Mouse (Mus musculus) neural tube, embryonic 10.5 days (tissue): ENCODE data around the gene Med8.

Experiments
- DNase-seq: peaks from one replicate; pipeline ENCODE4 v3.0.0-alpha.2; 2017; ENCODE audit warnings: low spot score; ENCODE audit errors: extremely low spot score

Med8 gene

DNA sequence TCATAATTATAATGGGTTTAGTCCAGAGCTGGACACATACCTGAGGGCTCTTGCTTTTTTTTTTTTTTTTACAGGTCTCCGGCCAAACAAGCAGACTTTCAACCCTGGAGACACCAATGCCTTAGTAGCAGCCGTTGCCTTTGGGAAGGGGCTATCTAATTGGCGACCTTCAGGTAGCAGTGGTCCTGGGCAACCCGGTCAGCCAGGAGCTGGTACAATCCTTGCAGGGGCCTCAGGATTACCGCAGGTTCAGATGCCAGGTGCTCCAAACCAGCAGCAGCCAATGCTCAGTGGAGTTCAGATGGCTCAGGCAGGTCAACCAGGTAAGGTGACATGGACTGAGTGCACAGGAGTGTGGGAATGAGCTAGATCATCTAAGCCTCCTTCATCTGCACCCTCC lies 4.4 kb downstream of the Med8 start:
- no peak for DNase-seq

GRCm38 (mm10) chr4:118415779-118416178 lies 6.6 kb downstream of the Med8 start:
- DNase-seq = no peak

DNA sequence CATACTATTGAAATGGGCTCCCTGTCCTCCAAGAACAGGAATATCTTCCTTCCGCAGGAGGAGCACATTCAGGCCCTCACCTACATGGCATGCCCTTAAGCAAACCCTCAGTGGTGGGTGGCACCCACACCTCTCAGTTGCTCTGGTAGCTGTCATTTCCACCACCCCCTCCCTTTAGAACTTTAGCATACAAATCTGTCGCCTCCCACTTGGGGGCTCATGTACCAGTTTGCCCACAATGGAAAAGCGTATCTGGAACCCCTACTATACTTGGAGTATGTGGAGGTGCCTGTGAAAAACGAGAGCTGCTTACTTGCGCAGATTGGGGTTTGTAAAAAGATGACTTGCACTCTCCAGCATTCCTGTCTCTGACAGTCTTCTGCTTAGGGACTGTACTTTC lies 7.2 kb downstream of the Med8 start:
- no peak for DNase-seq

DNA sequence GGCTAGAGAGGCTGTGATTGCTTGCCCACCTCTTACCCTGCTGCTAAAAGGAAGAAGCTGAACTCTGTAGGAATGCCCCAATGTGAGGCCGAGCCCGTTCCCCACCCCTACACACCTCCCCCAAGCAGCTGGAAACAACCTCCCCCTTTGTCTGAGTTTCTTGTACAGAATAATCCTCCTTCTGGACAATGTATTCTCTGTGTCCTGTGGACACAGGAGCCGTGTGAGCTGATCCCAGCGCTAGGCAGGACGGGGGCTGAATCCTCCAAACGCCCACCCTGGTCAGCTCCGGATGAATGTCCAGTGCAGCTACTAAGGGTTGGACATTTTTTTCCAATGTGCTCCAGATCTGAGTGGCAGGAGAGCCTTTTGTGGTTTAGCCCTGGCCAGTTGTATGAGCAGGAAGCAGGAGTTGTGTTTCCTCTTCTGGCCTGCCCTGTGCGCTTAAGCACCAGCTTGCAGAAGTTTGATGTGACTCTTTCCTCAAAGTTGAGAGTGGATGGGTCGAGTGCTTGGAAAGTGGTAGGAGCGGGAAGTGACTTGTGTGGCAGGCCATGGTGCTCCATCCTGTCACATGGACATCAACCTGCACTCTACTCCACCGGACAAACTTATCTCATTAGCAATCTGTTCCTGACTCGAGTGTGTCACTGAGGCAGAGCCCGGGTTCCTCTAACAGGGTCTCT lies 8.1 kb downstream of the Med8 start:
- DNase-seq = no peak

- DNase-seq = no peak
Observed at GRCm38 (mm10) chr4:118421384-118421783, 12.2 kb downstream of the Med8 start.

- no peak for DNase-seq
Observed at GRCm38 (mm10) chr4:118424541-118425160, 15.5 kb downstream of the Med8 start.

DNA sequence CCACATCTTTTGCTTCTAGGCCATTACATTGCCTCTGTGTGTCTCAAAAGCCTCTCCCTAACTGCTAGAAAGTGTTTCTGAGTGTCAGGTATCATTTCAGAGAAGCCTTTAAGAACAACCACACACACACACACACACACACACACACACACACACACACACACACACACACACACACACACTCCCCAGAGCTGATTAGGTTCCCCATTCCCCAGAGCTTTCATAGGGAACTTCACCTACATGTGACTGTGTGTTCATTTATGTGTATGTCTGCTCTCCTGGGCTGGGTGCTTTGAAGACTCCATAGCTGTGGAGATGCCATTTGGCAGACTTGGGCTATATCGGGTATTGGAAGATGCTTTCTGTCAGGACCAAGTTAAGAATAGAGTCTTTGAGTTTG lies 16.2 kb downstream of the Med8 start:
- DNase-seq = no peak

DNA sequence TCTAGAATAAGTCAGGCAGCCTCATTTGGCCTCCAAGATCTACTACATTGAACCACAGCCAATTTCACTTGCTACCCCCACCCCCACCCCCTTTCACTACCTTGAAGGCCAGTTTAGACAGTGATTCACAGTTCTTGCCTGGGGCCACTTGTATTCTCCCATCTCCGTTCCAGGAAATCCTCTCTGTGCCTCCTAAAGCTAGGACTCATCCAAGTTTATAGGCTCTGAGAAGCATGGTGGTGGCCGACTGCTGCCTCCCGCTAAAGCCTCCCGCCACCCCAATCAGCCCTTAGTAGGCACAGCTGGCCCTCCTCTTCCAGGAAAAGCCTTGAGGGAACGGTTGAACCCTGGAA lies 18.3 kb downstream of the Med8 start:
- DNase-seq = no peak

DNA sequence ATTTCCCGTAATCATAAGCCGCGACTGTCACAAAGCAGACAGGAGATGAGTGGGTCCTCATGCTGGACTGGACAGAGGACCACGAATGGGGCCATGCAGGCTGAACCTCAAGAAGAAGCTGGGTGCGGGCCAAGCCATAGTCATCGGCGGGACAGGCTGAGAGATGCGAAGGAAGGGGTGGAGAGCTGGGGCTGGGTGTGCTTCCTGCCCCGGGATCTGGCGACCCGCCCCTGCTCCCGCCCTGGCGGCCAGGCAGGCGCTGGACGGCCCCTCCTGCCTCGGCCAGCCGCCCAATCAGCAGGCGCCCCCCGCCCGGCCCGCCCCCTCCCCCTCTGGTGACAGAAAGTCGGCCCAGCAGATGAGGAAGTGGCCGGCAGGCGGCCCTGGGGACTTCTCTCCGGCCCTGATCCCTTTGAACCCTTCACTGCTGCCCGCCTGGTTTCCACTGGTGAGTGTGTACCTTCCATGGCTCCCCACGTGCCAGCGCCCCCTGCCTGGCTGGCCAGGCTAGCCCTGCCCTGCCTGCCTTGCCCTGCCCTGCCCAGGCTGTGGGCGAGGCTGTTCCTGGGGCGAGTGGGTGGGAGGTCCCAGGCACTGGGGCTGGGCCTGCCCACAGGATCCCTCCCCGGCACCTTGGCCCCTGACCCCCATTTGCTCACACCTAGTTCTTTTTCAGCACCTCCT lies 18.8 kb downstream of the Med8 start, which contains the start of gene Elovl1:
TSS of gene Elovl1 (plus strand) at position 326 of the 684 bp plus-strand sequence.
- peak; percentile 93 for DNase-seq

DNA sequence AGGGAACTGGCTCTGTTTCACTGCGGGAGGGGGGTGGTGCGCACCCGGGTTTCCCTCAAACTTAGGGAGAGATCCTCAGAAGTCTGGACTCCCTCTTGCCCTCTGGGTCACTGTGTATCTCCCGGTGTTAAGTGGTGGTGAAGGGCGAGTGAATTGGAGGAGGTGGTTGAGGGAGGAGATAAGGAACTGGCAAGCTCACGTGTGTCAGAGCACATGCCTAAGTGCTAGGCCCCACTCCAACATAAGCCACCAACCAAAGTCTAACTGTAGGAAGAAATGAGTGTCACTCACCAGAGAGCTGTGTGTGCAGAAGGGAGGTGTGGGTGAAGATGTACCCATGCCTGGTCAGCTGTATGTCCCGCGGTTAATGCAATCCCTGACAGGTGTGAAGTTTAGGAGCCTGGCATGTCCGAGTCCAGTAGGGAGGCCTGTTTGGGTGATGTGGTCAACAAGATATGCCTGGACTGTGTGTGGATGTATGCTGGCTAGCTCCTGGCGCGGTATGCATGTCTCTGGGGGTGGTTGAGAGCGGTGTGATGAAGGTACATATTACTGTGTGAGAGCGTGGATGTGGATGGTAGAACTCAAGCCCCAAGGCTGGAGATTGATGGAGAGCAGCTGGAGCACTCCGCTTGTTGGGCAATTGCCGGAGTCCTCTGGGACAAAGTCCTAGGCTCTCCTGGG lies 19.5 kb downstream of the Med8 start:
- no peak for DNase-seq

DNA sequence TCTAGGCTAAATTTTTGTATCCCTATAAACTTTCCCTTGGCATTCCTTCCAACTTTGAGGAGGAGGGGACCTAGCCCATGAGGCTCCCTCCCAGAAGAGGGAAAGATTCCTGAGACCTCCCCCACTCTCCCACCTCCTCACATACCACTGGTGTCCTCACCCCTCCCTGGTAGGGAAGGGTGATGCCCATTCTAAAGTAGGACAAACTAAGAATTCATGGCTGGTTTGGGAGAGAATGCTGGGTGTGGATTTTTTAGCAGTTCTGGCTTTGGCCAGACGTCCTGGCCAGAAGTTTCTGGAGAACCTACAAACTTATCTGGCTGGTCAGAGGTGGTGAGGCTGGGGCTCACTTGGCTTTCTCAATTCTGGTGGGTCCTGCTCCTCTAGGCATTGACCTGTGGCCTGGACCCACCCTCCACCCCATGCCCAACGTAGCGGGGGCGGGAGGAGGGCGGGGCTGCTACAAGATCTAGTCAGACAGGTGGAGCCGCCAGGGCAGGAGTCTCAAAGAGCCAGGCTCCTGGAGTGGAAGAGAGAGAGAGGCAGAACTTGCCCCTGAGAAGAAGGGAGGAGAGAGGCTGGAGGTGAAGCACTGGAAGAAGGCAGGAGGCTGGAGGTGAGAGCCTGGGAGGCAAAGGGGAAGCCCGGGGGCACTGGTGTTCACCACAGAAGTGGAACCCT lies 20.2 kb downstream of the Med8 start:
- no peak for DNase-seq

- no peak for DNase-seq
Observed at GRCm38 (mm10) chr4:118432332-118432731, 23.2 kb downstream of the Med8 start.

- peak; percentile 89 for DNase-seq
Observed at GRCm38 (mm10) chr4:118436820-118437603, 27.9 kb downstream of the Med8 start, which contains the start of gene Cdc20. Cdc20 (minus strand) TSS chr4:118437352.

GRCm38 (mm10) chr4:118437829-118438253 lies 28.7 kb downstream of the Med8 start:
- DNase-seq = peak; percentile 60

DNA sequence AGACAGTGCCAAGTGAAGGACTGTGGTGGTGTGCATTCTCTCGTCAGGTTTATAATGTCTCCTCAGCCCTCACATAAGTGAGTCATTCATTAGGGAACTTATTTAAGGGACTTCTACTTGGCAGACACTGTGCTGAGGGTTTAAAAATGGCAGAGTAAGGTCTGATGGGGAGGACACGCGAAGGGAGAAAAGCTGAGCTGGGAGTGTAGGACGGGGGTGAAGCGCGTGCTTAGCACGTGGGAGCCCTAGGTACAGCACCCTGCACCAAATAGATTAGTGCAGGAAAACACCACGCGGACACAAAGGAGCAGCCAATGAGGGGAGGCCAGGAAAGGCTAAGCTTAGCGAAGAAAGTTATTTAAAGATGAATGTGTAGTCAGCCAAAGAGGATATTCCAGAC lies 36.0 kb downstream of the Med8 start:
- no peak for DNase-seq

DNA sequence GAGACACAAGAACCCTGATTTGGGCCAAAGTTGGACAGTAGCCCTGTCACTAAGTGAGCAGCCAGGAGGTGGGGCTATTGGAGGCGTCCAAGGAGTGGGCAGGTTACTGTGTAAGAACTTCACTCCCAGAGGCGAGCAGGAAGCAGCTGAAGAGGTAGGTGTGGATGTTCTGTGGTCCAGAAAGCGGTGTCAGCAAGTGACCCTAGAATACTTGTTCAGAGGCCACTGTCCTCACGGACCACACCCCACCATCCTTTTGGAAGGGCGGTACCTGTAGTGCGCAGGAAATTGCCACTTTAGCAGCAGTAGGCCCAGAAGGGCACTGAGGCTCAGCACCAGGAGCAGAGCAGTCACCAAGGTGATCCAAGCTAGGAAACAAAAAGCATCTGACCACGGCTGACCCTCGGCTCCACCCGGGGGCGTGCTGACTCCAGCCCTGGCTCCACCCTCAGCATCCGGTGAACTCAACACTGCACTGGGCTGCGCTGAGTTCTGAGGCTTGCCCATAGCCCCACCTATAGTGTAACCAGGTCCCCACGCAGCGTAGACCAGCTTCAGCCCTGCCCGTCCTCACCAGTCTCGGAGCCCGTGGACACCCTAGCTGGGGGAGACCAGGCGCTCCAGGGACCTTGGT lies 36.8 kb downstream of the Med8 start:
- DNase-seq = peak; percentile 65

DNA sequence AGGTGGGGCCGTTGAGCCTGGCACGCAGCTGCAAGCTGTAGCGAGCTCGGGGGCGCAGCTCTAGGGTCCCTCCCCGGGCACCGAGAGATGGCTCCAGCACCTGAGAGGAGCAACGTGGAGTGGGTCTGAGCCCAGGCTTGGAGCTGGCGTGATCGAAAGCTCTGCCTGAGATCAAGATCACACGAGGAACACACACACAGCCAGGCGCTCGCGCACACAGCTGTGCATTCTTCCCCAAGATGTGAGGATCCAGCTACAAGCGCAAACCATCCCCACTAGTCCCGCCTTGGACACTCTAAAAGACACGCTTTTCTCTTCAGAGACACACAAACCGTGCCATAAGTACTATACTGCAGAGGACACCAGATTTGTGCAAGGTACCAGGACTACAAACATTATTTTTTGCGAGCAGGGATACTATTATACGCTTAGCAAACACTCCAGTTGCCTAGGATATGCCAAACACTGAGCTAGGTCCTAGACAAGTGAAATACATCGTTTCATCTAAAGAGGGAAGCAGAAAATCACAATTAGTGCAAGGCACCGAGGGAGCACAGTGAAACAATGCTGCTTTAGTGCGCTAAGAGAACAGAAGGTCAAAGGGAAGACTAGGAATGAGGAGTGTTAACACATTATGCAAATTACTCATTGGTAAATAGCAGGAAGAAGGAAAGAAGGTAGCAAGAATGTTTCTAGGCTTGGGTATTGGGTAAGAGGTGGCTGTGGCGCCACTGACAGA lies 37.4 kb downstream of the Med8 start:
- DNase-seq = peak; percentile 35

DNA sequence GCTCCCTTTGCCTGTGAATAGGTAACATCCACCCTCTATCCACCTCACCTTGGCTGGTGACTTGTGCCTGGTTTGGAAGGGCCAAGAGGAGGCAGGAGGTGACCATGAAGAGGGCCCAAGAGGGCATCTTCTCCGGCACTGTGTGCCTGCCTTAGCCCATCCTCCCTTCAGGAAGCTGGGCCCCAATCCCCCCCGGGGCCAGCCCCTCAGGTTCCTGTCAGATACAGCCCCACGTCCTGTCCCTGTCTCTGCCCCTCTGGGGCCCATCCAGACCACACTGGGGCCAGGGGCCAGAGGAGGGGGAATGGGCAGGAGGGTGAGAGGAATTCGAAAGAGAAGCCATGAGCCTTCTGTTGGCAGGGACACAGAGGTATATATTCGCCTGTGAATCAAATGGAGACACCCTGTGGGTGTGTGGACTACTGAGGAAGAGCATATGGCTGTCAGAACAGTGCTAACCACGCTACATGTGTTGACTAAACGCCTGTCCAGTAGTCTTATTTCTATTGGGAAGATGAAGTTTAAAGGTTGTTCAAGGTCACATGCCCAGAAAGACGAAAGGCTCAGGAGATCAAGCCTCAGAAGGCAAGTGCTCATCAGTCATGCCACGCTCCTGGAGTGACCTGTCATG lies 48.3 kb downstream of the Med8 start, which contains the start of gene Mpl:
TSS of gene Mpl (minus strand) at position 169 of the 631 bp plus-strand sequence.
- DNase-seq = no peak

GRCm38 (mm10) chr4:118464956-118465355 lies 55.8 kb downstream of the Med8 start:
- no peak for DNase-seq
